Mouse (Mus musculus): ENCODE results near the gene Ift172.
"Not testable (repeated sequence)": the region's sequence is repeated elsewhere in the genome, so short reads cannot be mapped to it uniquely, and the experiment has no call there.

Gene Ift172

GRCm38 (mm10) chr5:31218294-31218693 is 72.6 kb downstream of the Ift172 start:
- DNase-seq (ENCODE audit: extremely low read depth, low read depth), result peak; percentile 86

GRCm38 (mm10) chr5:31216554-31216953 is 74.4 kb downstream of the Ift172 start:
- DNase-seq (ENCODE audit: extremely low read depth, low read depth), result not testable (repeated sequence)

GRCm38 (mm10) chr5:31204421-31204820 is 86.5 kb downstream of the Ift172 start:
- no peak for DNase-seq (ENCODE audit: extremely low read depth, low read depth)

GRCm38 (mm10) chr5:31203866-31204265 is 87.0 kb downstream of the Ift172 start:
- DNase-seq (ENCODE audit: extremely low read depth, low read depth), result no peak

Data from MEL-GATA-1-ER (cell line).